Mouse (Mus musculus) midbrain, postnatal 0 days (tissue): ENCODE measurements around the gene Agfg2. TPM values are rescaled to one million over a fixed set of nuclear protein-coding genes. Genes with fewer than 3 reads are reported as not detected.
"Not testable (repeated sequence)": the region's sequence is repeated elsewhere in the genome, so short reads cannot be mapped to it uniquely, and the experiment has no call there.

Experiments
- ATAC-seq: fragments of 200-750 bp; cut with Nextera tagmentation; 2 replicates; pipeline ENCODE4 v1.8.0; 2017; ENCODE audit warnings: moderate number of reproducible peaks, mild to moderate bottlenecking, moderate TSS enrichment, moderate library complexity; ENCODE audit not compliant: low FRiP score
- DNase-seq: peaks from one replicate; pipeline ENCODE4 v3.0.0-alpha.2; 2015; ENCODE audit warnings: low spot score
- H3K27ac ChIP-seq: fragments of 300-500 bp; sonication (generic); 2 replicates; pipeline ENCODE4 v1.5.1; 2014; ENCODE audit warnings: low read depth, mild to moderate bottlenecking, low read length, mixed read lengths
- H3K27me3 ChIP-seq: fragments of 300-500 bp; sonication (generic); 2 replicates; pipeline ENCODE4 v1.6.1; 2014; ENCODE audit warnings: low read length, control low read depth, mixed read lengths; ENCODE audit not compliant: insufficient read depth
- H3K36me3 ChIP-seq: fragments of 300-500 bp; sonication (generic); 2 replicates; pipeline ENCODE4 v1.6.1; 2014; ENCODE audit warnings: low read length, control low read depth, mixed read lengths; ENCODE audit not compliant: insufficient read depth
- H3K4me1 ChIP-seq: fragments of 300-500 bp; sonication (generic); 2 replicates; pipeline ENCODE4 v1.6.1; 2014; ENCODE audit warnings: mild to moderate bottlenecking, control low read depth, antibody characterized with exemption, low read length, mixed read lengths; ENCODE audit not compliant: insufficient read depth
- H3K4me2 ChIP-seq: fragments of 300-500 bp; sonication (generic); 2 replicates; pipeline ENCODE4 v1.6.1; 2014; ENCODE audit warnings: low read depth, mild to moderate bottlenecking, low read length, mixed read lengths; ENCODE audit not compliant: poor library complexity, severe bottlenecking
- H3K4me3 ChIP-seq: fragments of 300-500 bp; sonication (generic); 2 replicates; pipeline ENCODE4 v1.5.1; 2014; ENCODE audit warnings: low read depth, mild to moderate bottlenecking, low read length, moderate library complexity
- H3K9ac ChIP-seq: fragments of 300-500 bp; sonication (generic); replicated peaks from 2 replicates; pipeline ENCODE4 v1.6.1; 2014; ENCODE audit warnings: mild to moderate bottlenecking, low read length, moderate library complexity, mixed read lengths; ENCODE audit not compliant: poor library complexity, severe bottlenecking
- H3K9me3 ChIP-seq: fragments of 300-500 bp; sonication (generic); 2 replicates; pipeline ENCODE4 v1.6.1; 2016; ENCODE audit warnings: low read length, control low read depth
- CTCF ChIP-seq: IDR thresholded peaks from 2 replicates; pipeline ENCODE4 v1.5.1; 2016; ENCODE audit warnings: antibody characterized with exemption, mild to moderate bottlenecking
- WGBS: fragments of 180-500 bp; shearing (Covaris S2); extraction: QIAGEN DNeasy Blood & Tissue Kit; methylation state at CpG from one replicate; pipeline ENCODE4 v1.1.7; 2014; 5-methylcytosine and 5-hydroxymethylcytosine counted together
- polyA plus RNA-seq: library from polyadenylated mRNA; unstranded; fragments of >200 nt; fragmentation: Nextera tagmentation; extraction: Ambion mirVana; gene quantifications from 2 replicates; pipeline ENCODE4 v1.2.1, GENCODE M21; 2015
- total RNA-seq: library from RNA; depleted of rRNA; stranded (reverse); fragments of >200 nt; gene quantifications from 2 replicates; pipeline ENCODE4 v1.2.3, GENCODE M21; 2014

Agfg2 gene
- total and polyA plus RNA-seq, 2 experiments from 2014 or later: 15.5 to 28.1 TPM

GRCm38 (mm10) chr5:137628498-137629305 is 55.8 kb downstream of the Agfg2 start, which contains the start of the genes Fbxo24, Lrch4 and Gm20605:
Gene Fbxo24, minus strand, starts transcription at chr5:137629002.
Gene Lrch4, plus strand, starts transcription at chr5:137629121.
Gene Gm20605, plus strand, starts transcription at chr5:137629175.
- H3K36me3 ChIP-seq: peaks cover 3% of the 10 kb centered on the region
- peak; percentile 98 for ATAC-seq
- H3K4me3 ChIP-seq: peak within 1 kb of the TSS; percentile 92
- H3K9ac ChIP-seq: peak within 1 kb of the TSS; percentile 80
- peak within 1 kb of the TSS; percentile 89 for H3K4me2 ChIP-seq
- under 1% methylated on average over 44 of the region's 46 CpGs for WGBS
- no peaks in the 10 kb centered on the region for H3K9me3 ChIP-seq
- TF ChIP-seq CTCF: peak; percentile 35; the same call in 1 of the 2 replicates
- peak within 1 kb of the TSS; percentile 87 for H3K27ac ChIP-seq
- no peaks in the 10 kb centered on the region for H3K27me3 ChIP-seq
- H3K4me1 ChIP-seq: peaks cover 10% of the 10 kb centered on the region
- peak; percentile 100 for DNase-seq

- H3K4me3 ChIP-seq: peak overlapping the region; percentile 43
- H3K9me3 ChIP-seq: no peaks in the 10 kb centered on the region
- peak; percentile 31; the same call in 1 of the 2 replicates for TF ChIP-seq CTCF
- H3K27ac ChIP-seq: peak overlapping the region; percentile 72
- H3K4me2 ChIP-seq: peak overlapping the region; percentile 59
- WGBS: 2% methylated on average over 9 of the region's 9 CpGs
- H3K27me3 ChIP-seq: no peaks in the 10 kb centered on the region
- DNase-seq (no peak), ATAC-seq (no peak)
- peak overlapping the region; percentile 50 for H3K9ac ChIP-seq
- H3K36me3 ChIP-seq: no peaks in the 10 kb centered on the region
- H3K4me1 ChIP-seq: peaks cover 10% of the 10 kb centered on the region
These were observed 56.5 kb downstream of the Agfg2 start for GRCm38 (mm10) chr5:137627991-137628390.

- WGBS: 88% methylated on average over 11 of the region's 11 CpGs
- no peak overlapping the region for H3K4me3 ChIP-seq
- H3K36me3 ChIP-seq: no peaks in the 10 kb centered on the region
- no peak overlapping the region for H3K9ac ChIP-seq
- no peak for ATAC-seq
- no peaks in the 10 kb centered on the region for H3K27me3 ChIP-seq
- TF ChIP-seq CTCF: no peak
- H3K4me2 ChIP-seq: no peak overlapping the region
- H3K9me3 ChIP-seq: no peaks in the 10 kb centered on the region
- DNase-seq: no peak
- H3K4me1 ChIP-seq: no peaks in the 10 kb centered on the region
- H3K27ac ChIP-seq: no peak overlapping the region
These were observed 60.5 kb downstream of the Agfg2 start for GRCm38 (mm10) chr5:137623937-137624530.

GRCm38 (mm10) chr5:137615347-137615746 is 69.2 kb downstream of the Agfg2 start:
- Histone ChIP-seq H3K4me2 (no peak overlapping the region), H3K27me3 (no peaks in the 10 kb centered on the region), H3K27ac (no peak overlapping the region), H3K36me3 (no peaks in the 10 kb centered on the region), H3K4me3 (no peak overlapping the region), H3K4me1 (no peaks in the 10 kb centered on the region), H3K9ac (no peak overlapping the region), H3K9me3 (no peaks in the 10 kb centered on the region)
- no peak for TF ChIP-seq CTCF
- no peak for DNase-seq
- 87% methylated on average over 7 of the region's 7 CpGs for WGBS
- ATAC-seq: no peak

DNA sequence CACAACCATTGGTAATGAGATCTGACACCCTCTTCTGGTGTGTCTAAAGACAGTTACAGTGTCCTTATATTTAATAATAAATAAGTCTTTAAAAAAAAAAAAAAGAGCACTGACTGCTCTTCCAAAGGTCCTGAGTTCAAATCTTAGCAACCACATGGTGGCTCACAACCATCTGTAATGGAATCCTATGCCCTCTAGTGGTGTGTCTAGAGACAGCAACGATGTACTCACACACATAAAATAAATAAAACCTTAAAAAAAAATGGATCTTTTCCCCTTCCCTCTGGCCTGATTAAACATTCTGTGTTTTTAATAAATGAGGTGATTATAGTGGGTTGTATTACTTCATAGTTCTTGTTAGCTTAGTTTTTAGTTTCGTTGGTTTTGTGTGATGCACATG is 69.6 kb downstream of the Agfg2 start:
- DNase-seq, H3K36me3 ChIP-seq, H3K4me2 ChIP-seq, H3K9ac ChIP-seq, ATAC-seq, H3K4me1 ChIP-seq, H3K27ac ChIP-seq, H3K4me3 ChIP-seq, H3K9me3 ChIP-seq, H3K27me3 ChIP-seq: not testable (repeated sequence)
- WGBS: 93% methylated on average over 2 of the region's 2 CpGs
- peak; percentile 14; the same call in 1 of the 2 replicates for TF ChIP-seq CTCF

DNA sequence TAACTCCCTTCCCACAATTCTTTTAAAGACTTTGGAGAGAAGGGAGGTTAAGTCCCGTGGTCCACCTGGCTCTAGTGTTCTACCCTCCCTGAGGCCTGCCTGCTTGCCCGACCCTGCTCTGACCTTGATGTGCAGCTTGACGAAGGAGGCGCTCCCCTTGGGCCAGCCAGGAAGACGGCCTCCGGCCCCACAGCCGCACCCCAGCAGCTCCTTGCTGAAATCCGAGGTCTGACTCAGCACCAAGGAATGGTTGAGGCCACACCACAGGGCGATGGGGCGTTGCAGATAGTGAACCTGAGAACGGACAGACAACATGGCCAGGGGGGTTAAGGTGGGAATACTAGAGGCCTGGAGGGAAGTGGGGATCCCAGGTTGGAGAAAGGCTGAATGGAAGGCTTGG is 71.0 kb downstream of the Agfg2 start, which contains the start of gene Pcolce:
TSS of gene Pcolce (minus strand) at position 235 of the 400 bp plus-strand sequence.
- Histone ChIP-seq H3K27ac (no peak within 1 kb of the TSS), H3K27me3 (no peaks in the 10 kb centered on the region), H3K4me3 (no peak within 1 kb of the TSS), H3K9me3 (no peaks in the 10 kb centered on the region), H3K9ac (no peak within 1 kb of the TSS), H3K4me2 (no peak within 1 kb of the TSS), H3K4me1 (no peaks in the 10 kb centered on the region), H3K36me3 (no peaks in the 10 kb centered on the region)
- no peak for ATAC-seq
- DNase-seq: no peak
- WGBS: 76% methylated on average over 11 of the region's 11 CpGs
- TF ChIP-seq CTCF: no peak
